7 mouse cellular contexts compared by ENCODE assay signal in genomic region chr11:37236601-37237083, GRCm38 (mm10). TPM values are rescaled to one million over a fixed set of nuclear protein-coding genes. Genes with fewer than 3 reads are reported as not detected.
A peak's percentile ranks its signal among the peaks of the same experiment; 100 is the strongest.
DNase-seq lines count a peak whose midpoint lies in the region; ATAC-seq and TF ChIP-seq lines count a peak whose summit lies in the region.

No protein-coding gene starts in this region.

- peak overlapping the region; percentile 80 for H3K9ac ChIP-seq in hindbrain, embryonic 13.5 days
- H3K9ac ChIP-seq in limb, embryonic 13.5 days, result peak overlapping the region; percentile 77

- TF ChIP-seq CTCF in embryonic fibroblast, embryonic 13.5 days (IDR thresholded peaks at IDR 0.05; ENCODE audit: borderline replicate concordance, insufficient read depth, low read length), result no peak

- H3K4me2 ChIP-seq in hindbrain, embryonic 13.5 days, result peak overlapping the region; percentile 76
- H3K4me2 ChIP-seq in limb, embryonic 13.5 days (replicated peaks), result peak overlapping the region; percentile 80

- peaks cover 8% of the 10 kb centered on the region; the same call in 1 of the 2 replicates for H3K27me3 ChIP-seq in hindbrain, embryonic 13.5 days
- H3K27me3 ChIP-seq in limb, embryonic 13.5 days, result peaks cover 30% of the 10 kb centered on the region

- H3K36me3 ChIP-seq in hindbrain, embryonic 13.5 days, result no peaks in the 10 kb centered on the region
- no peaks in the 10 kb centered on the region for H3K36me3 ChIP-seq in limb, embryonic 13.5 days

- peak; percentile 28 for DNase-seq in WW6 (ENCODE audit: low read depth, low spot score)
- peak; percentile 10 to 27 for DNase-seq in adrenal gland, postnatal 4 days (ENCODE audit: low spot score in 2 of 2)
- peak; percentile 3 for DNase-seq in ovary, adult 18-20 months (ENCODE audit: low spot score)
- DNase-seq in urinary bladder, postnatal 36 days (ENCODE audit: low spot score in 2 of 2), result no peak

- no peak for TF ChIP-seq POLR2A in embryonic fibroblast, embryonic 13.5 days (IDR thresholded peaks at IDR 0.05; ENCODE audit: low read depth, low read length)

- no peak overlapping the region for H3K27ac ChIP-seq in embryonic fibroblast, embryonic 13.5 days (ENCODE audit: insufficient read depth, low read length)
- peak overlapping the region; percentile 95 for H3K27ac ChIP-seq in hindbrain, embryonic 13.5 days
- H3K27ac ChIP-seq in limb, embryonic 13.5 days, result peak overlapping the region; percentile 86

- no peaks in the 10 kb centered on the region for H3K9me3 ChIP-seq in hindbrain, embryonic 13.5 days
- H3K9me3 ChIP-seq in limb, embryonic 13.5 days, result no peaks in the 10 kb centered on the region

- H3K4me3 ChIP-seq in embryonic fibroblast, embryonic 13.5 days (ENCODE audit: insufficient read depth, low read length), result peak overlapping the region; percentile 74
- H3K4me3 ChIP-seq in hindbrain, embryonic 13.5 days, result peak overlapping the region; percentile 62
- peak overlapping the region; percentile 64 for H3K4me3 ChIP-seq in limb, embryonic 13.5 days

- under 1% methylated on average over 30 of the region's 31 CpGs for WGBS in hindbrain, embryonic 13.5 days
- under 1% methylated on average over 31 of the region's 31 CpGs for WGBS in limb, embryonic 13.5 days

- no peaks in the 10 kb centered on the region for H3K4me1 ChIP-seq in embryonic fibroblast, embryonic 13.5 days (ENCODE audit: control insufficient read depth, insufficient read depth, low read length)
- peaks cover 20% of the 10 kb centered on the region for H3K4me1 ChIP-seq in hindbrain, embryonic 13.5 days (replicated peaks)
- H3K4me1 ChIP-seq in limb, embryonic 13.5 days, result peaks cover 18% of the 10 kb centered on the region

- ATAC-seq in hindbrain, embryonic 13.5 days (ENCODE audit: low FRiP score), result peak; percentile 92
- ATAC-seq in limb, embryonic 13.5 days (ENCODE audit: low FRiP score, low read depth), result peak; percentile 84

RNA-seq across cellular contexts. Expression of gene Tenm2, which starts 0.9 kb away (rescaled TPM):
- total RNA-seq in adrenal gland, postnatal 4 days (2021), result 1 to 10 TPM; 2.3 to 3.5 TPM
- 0.05 TPM in 1 of 2 replicates, not detected in the other for polyA plus RNA-seq in embryonic fibroblast, embryonic 13.5 days (2011; ENCODE audit: insufficient read length, low read depth, missing spikeins)
- polyA plus RNA-seq in hindbrain, embryonic 13.5 days (2015; fragmentation: Nextera tagmentation; extraction: Ambion mirVana), result 29.4 and 33.9 TPM in 2 replicates
- polyA plus RNA-seq in limb, embryonic 13.5 days (2015; fragmentation: Nextera tagmentation; extraction: Ambion mirVana), result 4.8 and 6.4 TPM in 2 replicates

Comparison
In these comparisons a context has a peak if more than half of its experiments do, and no peak if none do; other contexts are left out.
1. DNase-seq: peak in WW6 (single experiment), adrenal gland, postnatal 4 days (2 of 2) and ovary, adult 18-20 months (single experiment); none in urinary bladder, postnatal 36 days (0 of 2).
2. Peak in every context shown above with its lines, with median percentiles within 50 percentile points of each other: H3K4me3 ChIP-seq.